Mouse (Mus musculus) thymus, adult 2 months (tissue): Measurements from ENCODE around the gene Parvg.

ENCODE experiments used
- CTCF ChIP-seq: fragments of 200-500 bp; IDR thresholded peaks from 2 replicates; pipeline ENCODE4 v1.5.1; 2012; ENCODE audit warnings: mild to moderate bottlenecking, control low read depth, low read length, moderate library complexity, borderline replicate concordance; ENCODE audit not compliant: control insufficient read depth, poor library complexity, insufficient read depth; ENCODE audit errors: extremely low read depth
- POLR2A ChIP-seq: fragments of 200-500 bp; IDR thresholded peaks from 2 replicates; pipeline ENCODE4 v1.6.1; 2012; ENCODE audit warnings: mild to moderate bottlenecking, low read length, control low read depth, moderate library complexity; ENCODE audit not compliant: control insufficient read depth, poor library complexity, insufficient read depth; ENCODE audit errors: extremely low read depth

DNA sequence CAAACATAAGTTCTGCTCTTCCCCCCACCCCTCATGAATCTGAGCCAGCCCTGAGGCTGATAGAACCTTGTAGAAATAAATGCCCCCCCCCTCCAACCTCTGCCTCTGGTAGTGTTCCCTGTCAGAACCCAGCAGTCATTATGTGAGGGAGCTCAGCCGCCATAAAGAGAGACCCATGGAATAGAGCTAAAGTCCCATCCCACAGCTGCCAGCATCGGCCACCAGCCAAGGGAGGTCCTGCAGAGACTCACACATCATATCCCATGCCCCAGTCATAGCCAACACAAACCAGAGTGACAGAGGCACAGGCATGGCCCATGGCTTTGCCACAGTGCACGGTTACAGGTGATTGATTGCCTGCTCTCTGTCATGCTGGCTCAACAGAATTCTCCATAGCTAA is 40.9 kb downstream of the Parvg start:
- no peak for TF ChIP-seq CTCF
- TF ChIP-seq POLR2A: no peak
